Mouse (Mus musculus): ENCODE measurements around the gene Slc30a10. TPM values are rescaled to one million over a fixed set of nuclear protein-coding genes. Genes with fewer than 3 reads are reported as not detected.
A peak's percentile ranks its signal among the peaks of the same experiment; 100 is the strongest.

Slc30a10 gene
- total RNA-seq, 2 experiments from 2014 or later, result 16.7 to 19.0 TPM

DNA sequence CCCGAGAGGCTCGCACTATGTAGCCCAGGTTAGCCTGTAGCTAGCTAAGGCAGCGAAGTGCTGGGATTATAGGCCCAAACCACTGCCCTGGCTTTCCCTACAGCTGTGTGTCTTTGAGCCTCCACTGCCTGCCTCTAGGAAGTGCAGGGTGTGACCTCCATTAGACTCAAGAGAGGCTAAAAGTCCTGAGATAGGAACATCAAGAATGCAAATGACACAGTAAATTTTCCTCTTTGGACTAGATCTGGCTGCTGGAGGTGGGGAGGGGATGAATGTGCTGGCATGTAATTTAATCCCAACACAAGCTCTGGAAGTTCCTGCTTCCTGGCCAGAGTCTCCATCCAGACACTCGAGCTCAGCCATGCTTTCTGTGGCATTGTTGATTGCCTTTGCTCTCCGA, 5.4 kb downstream of the Slc30a10 start:
- no peak for DNase-seq (ENCODE audit: low spot score in 2 of 2)

GRCm38 (mm10) chr1:185462889-185463288, 8.2 kb downstream of the Slc30a10 start:
- no peak for DNase-seq (ENCODE audit: low spot score in 2 of 2)

DNA sequence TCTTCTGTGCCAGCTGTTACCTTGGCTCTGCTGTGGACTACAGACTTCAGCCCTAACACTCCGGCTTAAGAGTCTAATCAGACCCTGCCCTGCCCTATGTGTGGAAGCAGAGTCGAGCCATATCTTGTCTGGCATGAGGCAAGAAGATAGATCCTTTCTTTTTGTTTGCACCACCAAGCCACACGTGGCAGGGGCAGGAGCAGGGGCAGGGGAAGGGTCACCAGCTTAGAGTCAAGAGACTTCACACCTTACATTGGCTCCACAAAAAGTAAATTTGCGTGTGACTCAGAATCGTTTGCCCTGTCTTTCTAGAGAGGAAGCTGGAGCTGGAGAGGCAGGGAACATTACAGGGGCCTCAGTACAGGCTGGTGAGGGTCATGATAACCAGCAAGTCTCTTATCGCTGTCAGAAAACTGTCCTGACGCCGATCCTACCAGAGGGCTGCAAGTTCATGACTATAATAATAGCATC, 14.9 kb downstream of the Slc30a10 start:
- DNase-seq (ENCODE audit: low spot score in 2 of 2), result no peak

- DNase-seq (ENCODE audit: low spot score in 2 of 2), result no peak
These were observed 17.5 kb downstream of the Slc30a10 start for GRCm38 (mm10) chr1:185472025-185472720.

- no peak for DNase-seq (ENCODE audit: low spot score in 2 of 2)
These were observed 18.1 kb downstream of the Slc30a10 start for GRCm38 (mm10) chr1:185472730-185473129.

DNA sequence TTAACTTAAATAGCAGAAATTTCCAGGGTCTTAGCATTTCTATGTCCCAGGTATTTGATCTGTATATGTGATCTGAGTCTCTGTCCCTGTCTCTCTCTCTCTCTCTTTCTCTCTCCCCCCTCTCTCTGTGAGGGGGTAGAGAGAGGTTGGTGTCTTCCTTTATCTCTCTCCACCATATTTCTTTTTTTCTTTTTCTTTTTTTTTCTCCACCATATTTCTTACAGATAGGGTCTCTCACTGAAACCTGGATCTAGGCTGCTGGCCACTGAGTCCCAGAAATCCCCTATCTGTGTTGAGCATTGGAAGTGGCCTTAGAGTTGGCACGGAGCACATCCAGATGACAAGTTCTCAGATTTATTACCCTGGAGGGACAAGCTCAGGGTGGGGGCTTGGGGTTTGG, 18.8 kb downstream of the Slc30a10 start:
- DNase-seq (ENCODE audit: low spot score in 2 of 2), result no peak

DNA sequence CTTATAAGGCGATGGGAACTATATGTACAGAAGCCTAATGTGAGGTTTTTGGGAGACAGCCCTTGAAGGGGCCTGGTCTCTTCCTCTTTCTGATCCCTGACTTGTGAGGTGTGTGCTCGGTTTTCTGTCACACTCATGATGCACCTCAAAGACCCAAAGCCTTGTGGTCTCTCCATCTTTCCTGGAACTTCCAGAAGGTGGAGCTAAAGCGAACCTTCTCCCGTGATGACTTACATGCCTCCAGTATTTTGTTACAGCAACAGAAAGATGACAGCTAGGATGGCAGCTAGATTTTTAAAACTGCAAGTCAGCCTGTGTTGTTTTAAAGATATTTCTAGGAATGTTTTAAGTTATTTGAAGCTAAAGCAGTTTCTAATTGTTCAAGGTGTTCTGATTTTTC, 25.2 kb downstream of the Slc30a10 start:
- DNase-seq (ENCODE audit: low spot score in 2 of 2), result no peak

- DNase-seq (ENCODE audit: low spot score in 2 of 2), result peak; percentile 33 to 49
These were observed 27.5 kb downstream of the Slc30a10 start for GRCm38 (mm10) chr1:185482001-185482761.

DNA sequence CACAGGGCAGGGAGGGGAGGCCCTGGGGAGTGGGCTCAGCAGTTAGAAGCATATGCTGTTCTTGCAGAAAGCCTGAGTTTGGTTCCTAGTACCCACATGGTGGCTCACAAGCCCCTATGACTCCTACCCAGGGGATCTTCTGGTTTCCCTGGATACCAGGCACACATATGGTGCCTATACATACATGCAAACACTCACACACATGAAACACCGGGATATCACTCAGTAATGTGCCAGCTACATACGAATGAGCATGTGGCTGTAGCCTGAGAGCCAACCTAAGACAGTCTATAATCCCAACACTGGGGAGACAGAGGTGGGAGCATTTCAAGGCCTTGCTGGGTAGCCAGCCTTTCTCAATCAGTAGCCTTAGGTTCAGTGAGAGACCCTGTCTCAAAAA, 28.1 kb downstream of the Slc30a10 start:
- DNase-seq (ENCODE audit: low spot score in 2 of 2), result peak in 1 of 2 experiments; percentile 17

- no peak for DNase-seq (ENCODE audit: low spot score in 2 of 2)
These were observed 28.9 kb downstream of the Slc30a10 start for GRCm38 (mm10) chr1:185483356-185484057.

DNA sequence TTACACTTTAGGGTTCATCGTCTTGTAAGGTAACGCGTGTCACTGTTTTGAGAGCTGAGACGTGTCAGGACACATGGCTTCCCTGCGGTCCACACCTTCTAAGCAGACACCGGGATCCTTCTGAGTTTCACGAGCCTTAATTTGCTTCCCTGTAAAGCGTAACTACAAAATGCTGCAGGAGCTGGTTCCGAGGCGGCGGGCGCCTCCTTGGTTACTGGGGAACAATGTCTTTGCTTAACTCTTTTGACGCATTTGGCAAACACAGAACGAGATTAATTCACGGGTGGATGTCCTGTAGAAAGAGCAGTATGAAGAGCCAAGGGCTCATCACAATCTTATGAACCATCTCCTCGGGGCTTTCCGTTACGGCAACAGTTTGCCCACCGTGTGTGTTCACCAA, 29.6 kb downstream of the Slc30a10 start:
- DNase-seq (ENCODE audit: low spot score in 2 of 2), result peak; percentile 7 to 32

DNA sequence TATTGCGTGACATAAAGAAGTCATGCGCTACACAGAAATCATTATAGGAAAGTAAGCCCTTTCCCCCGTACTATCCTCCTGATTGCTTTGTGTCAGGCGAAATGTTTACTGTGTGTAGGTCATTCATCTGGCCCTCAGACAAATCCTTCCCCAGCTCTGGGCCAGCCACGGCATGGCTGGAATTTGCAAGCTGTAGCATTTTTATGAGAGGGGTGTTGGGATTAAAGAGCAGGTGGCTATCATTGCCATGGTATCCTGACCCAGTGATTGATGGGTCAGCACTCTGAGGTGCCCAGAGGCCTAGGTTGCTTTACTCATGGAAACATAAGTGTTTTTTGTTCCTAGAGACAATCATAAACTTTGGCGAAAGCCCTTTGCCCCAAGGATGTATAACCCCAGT, 35.2 kb downstream of the Slc30a10 start:
- DNase-seq (ENCODE audit: low spot score in 2 of 2), result no peak

DNA sequence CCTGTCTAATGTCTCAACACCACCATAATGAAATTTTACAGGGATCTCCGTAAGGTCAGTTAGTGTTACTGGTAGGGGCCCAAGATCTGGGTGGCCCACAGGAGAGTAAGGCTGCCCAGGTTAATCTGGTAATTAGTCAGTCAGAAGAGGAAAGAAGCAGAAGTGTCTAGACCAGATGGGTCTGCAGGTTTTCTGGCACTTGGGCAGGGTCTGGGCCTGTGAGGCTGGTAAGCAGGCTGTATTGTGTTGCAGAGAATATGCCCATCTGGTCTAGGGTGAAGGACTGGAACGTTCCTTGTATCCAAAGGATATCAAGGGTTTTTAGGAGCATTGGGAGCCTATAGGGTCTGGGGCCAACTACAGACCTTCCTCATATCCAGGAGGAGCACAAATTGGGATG, 36.0 kb downstream of the Slc30a10 start:
- DNase-seq (ENCODE audit: low spot score in 2 of 2), result no peak

DNA sequence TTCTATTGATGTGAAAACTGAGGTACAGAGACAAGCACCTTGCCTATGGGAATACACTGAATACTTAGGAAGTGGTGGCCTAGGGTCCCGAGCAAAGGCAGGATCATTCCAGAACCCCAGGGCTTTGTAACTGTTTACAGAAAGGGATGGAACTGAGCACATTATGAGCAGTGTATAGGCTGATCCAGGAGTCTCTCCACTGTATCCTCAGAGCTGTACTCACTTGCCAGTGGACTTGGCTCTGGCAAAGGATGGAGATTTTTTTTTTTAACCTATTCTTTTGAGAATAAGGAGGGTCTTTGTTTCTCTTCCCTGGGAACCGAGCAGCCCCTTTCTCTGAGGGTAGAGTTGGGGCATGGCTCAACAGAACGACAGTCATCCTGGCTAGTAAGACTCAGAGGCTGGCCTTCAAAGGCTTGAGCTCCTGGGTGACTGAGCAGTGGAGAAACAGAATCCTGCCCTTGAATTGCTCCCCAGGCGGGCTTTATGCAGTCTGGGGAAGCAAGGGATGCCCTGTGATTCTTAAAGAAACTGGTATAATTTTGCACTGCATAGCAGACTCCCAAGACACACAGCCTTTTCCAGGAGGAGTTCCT, 38.9 kb downstream of the Slc30a10 start:
- DNase-seq (ENCODE audit: low spot score in 2 of 2), result peak; percentile 16 to 40

GRCm38 (mm10) chr1:185496791-185497460, 42.3 kb downstream of the Slc30a10 start:
- no peak for DNase-seq (ENCODE audit: low spot score in 2 of 2)

- no peak for DNase-seq (ENCODE audit: low spot score in 2 of 2)
These were observed 46.0 kb downstream of the Slc30a10 start for GRCm38 (mm10) chr1:185500602-185501001.

DNA sequence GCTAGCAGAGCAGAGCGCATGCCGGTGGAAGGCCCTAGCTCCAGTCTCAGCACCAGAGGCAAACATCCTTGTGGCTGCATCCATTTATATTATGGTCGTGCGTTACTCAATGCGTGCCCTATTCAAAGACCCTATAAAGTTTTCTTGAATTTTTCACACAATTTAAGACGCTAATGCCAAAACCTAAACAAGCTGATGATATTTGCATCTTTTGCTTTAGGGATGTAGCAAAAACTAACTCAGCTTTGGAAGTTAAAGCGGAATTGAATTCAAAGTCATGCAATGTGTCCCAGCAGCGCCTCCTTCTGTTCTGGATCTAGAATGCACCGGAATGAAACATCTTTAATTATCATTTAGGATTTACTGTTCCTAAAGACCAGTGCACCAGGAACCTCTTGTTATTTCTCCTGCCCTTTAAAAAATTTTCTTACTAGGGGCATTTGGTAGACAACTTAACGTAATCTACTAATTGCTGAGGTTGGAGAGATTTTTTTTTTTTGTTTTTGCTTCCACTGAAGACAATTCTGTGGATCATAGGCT, 47.2 kb downstream of the Slc30a10 start:
- DNase-seq (ENCODE audit: low spot score in 2 of 2), result peak; percentile 73 to 74

DNA sequence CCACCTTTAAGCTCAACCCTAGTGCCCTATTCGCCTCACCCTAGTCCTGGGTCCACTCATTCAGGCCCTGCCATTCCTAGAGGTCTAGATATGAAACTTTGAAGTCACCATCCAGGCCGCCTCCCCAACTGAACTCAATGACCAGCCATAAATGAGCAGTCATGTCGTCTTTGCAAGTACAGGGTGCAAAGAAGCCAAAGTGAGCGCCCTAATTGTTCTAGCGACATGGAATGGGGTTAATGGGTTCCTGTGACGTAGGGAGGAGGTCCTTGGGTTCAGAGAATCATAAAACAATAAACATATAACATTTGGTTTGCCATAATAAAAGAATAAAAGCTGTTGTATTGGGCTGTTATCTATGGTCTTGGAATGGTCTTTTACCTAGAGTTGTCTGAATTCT, 47.9 kb downstream of the Slc30a10 start:
- DNase-seq (ENCODE audit: low spot score in 2 of 2), result no peak

GRCm38 (mm10) chr1:185509042-185509441, 54.4 kb downstream of the Slc30a10 start:
- DNase-seq (ENCODE audit: low spot score in 2 of 2), result no peak

- no peak for DNase-seq (ENCODE audit: low spot score in 2 of 2)
These were observed 56.7 kb downstream of the Slc30a10 start for GRCm38 (mm10) chr1:185511306-185511705.

- no peak for DNase-seq (ENCODE audit: low spot score in 2 of 2)
These were observed 60.9 kb downstream of the Slc30a10 start for GRCm38 (mm10) chr1:185515526-185515979.

All from layer of hippocampus, postnatal 10 days (tissue).